Mouse (Mus musculus): ENCODE measurements at regions not wholly inside any gene's neighbourhood (a gene's known extent, or its start where the extent isn't known, plus 50 kb on each side); places are given as distances from the start of the nearest gene placed in this dataset.

DNA sequence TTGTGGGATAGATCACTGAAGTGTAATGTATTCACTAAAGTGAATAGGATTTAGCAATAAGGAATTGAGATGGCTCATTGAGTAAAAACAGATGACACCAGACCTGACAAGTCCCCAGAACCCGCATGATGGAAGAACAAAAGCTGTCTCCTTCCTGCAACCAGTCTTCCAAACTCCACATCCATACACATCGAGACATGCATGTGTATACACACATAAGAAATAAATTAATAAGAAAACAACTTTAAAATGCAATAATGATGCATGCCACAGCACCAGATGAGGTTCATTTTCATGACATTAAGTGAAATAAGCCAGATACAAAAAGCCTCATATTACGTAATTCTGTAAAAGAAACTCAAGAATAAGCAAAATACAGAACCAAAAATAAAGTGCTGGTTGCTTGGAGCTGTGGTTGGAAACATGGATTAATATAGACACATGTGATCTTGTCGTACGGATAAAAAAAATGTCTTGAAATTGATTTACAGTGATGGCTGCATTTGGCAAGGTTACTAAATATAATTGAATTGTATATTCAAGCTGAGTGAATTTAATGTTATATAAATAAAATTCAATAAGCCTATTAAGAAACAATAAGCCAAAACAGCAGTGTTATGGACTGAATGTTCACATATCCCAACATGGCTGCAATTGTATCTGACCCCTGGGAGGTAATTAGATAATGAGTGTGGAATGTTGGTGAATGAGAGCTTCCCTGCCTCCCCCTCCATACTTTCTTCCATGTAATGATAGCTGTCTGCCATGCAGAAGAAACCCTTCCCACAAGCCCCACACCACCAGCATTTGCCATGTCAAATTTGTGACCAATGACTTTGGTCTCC is 1488.9 kb upstream of the Lrrc6 start:
- H3K4me2 ChIP-seq (ENCODE audit: low read depth): no peak overlapping the region
- H3K36me3 ChIP-seq (ENCODE audit: control insufficient read depth, insufficient read depth): no peaks in the 10 kb centered on the region
- peaks cover 7% of the 10 kb centered on the region for H3K27me3 ChIP-seq (ENCODE audit: control insufficient read depth, insufficient read depth, insufficient read length)
- H3ac ChIP-seq (ENCODE audit: control insufficient read depth, insufficient read length): no peak overlapping the region
- H3K4me3 ChIP-seq: no peak overlapping the region
- no peaks in the 10 kb centered on the region for H3K79me2 ChIP-seq (ENCODE audit: control insufficient read depth, insufficient read depth)
- no peak for TF ChIP-seq TCF3 (IDR thresholded peaks at IDR 0.05; ENCODE audit: insufficient read length, low read depth)

DNA sequence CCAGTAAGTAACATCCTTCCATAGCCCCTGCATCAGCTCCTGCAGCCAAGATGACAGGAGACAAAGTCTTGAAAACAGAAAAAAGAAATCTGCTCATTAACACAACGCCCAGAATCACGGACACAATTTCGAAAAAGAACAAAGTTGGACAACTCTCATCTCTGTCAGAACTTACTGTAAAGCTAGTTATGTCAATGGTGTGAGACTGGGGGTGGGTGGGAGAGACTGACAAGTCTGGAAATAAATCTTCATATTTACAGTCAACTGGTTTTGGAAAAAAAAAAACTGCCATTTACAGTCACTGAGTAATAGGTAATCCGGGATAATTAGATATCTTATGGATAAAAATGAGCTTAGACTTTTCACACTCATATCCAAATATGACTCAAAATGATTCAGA is 1487.2 kb upstream of the Lrrc6 start:
- Histone ChIP-seq H3K36me3 (ENCODE audit: control insufficient read depth, insufficient read depth) (no peaks in the 10 kb centered on the region), H3K27me3 (ENCODE audit: control insufficient read depth, insufficient read depth, insufficient read length) (peaks cover 7% of the 10 kb centered on the region), H3K4me3 (no peak overlapping the region), H3K79me2 (ENCODE audit: control insufficient read depth, insufficient read depth) (no peaks in the 10 kb centered on the region), H3K4me2 (ENCODE audit: low read depth) (no peak overlapping the region), H3ac (ENCODE audit: control insufficient read depth, insufficient read length) (no peak overlapping the region)
- TF ChIP-seq POLR2AphosphoS2 (IDR thresholded peaks at IDR 0.05; ENCODE audit: insufficient read length, low read depth) (no peak), TCF12 (IDR thresholded peaks at IDR 0.05; ENCODE audit: insufficient read depth, poor library complexity, severe bottlenecking) (no peak), MYOD1 (IDR thresholded peaks at IDR 0.05; ENCODE audit: control insufficient read depth in 1 of 3, insufficient read length in 2 of 3, low read depth in 2 of 3) (no peak), TCF3 (IDR thresholded peaks at IDR 0.05; ENCODE audit: insufficient read length, low read depth) (no peak), E2F4 (IDR thresholded peaks at IDR 0.05; ENCODE audit: insufficient read depth) (no peak)

DNA sequence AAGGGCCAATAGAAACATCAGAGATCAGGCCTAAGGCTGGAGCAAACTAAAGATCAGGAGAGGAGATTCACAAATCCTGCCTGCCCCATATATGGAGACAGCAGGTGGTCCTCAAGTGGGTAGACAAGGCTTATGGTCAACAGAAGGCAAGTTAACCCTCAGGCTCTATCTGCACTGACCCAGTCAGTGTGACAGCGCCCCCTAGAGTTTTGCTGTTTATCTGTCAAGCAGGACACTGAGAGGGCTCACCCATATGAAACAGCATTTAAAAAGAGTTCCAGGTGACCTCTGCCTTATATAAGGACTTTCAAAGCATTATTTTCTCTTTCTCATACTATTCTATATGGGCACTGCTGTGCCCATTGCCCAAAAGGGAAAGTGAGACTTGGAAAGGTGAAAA is 1482.5 kb upstream of the Lrrc6 start:
- Histone ChIP-seq H3K4me3 (no peak overlapping the region), H3ac (ENCODE audit: control insufficient read depth, insufficient read length) (no peak overlapping the region), H3K79me2 (ENCODE audit: control insufficient read depth, insufficient read depth) (no peaks in the 10 kb centered on the region), H3K4me2 (ENCODE audit: low read depth) (no peak overlapping the region), H3K36me3 (ENCODE audit: control insufficient read depth, insufficient read depth) (no peaks in the 10 kb centered on the region), H3K27me3 (ENCODE audit: control insufficient read depth, insufficient read depth, insufficient read length) (peaks cover 7% of the 10 kb centered on the region)
- TF ChIP-seq E2F4 (IDR thresholded peaks at IDR 0.05; ENCODE audit: insufficient read depth): no peak
- no peak for TF ChIP-seq POLR2A (IDR thresholded peaks at IDR 0.05; ENCODE audit: insufficient read length, low read depth)
- TF ChIP-seq CEBPB (IDR thresholded peaks at IDR 0.05; ENCODE audit: insufficient read depth, poor library complexity, severe bottlenecking): no peak
- TF ChIP-seq MYOD1 (IDR thresholded peaks at IDR 0.05; ENCODE audit: control insufficient read depth in 1 of 3, insufficient read length in 2 of 3, low read depth in 2 of 3): no peak
- no peak for TF ChIP-seq TCF12 (IDR thresholded peaks at IDR 0.05; ENCODE audit: insufficient read depth, poor library complexity, severe bottlenecking)

DNA sequence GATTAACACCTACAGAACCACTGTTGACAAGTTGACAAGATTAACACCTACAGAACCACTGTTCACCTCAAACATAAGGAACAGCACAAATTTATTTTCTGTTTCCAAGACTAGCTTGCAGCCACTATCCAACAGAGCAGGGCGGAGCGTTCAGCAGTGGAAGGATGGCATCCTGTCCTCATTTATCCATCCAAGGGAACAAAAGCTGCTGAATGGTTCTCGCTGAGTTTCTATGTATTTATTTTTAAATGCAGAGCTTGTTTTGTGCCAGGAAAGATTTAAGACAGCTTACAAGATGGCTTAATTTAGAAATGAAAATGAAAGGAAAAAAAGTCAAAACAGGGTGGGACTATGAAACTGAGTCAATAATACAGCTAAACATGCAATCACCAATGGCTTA is 1481.2 kb upstream of the Lrrc6 start:
- TF ChIP-seq MAX (IDR thresholded peaks at IDR 0.05; ENCODE audit: low read depth) (no peak), POLR2AphosphoS2 (IDR thresholded peaks at IDR 0.05; ENCODE audit: insufficient read length, low read depth) (no peak), REST (IDR thresholded peaks at IDR 0.05; ENCODE audit: insufficient read depth, insufficient read length) (no peak), MYOD1 (IDR thresholded peaks at IDR 0.05; ENCODE audit: control insufficient read depth in 1 of 3, insufficient read length in 2 of 3, low read depth in 2 of 3) (no peak), TCF3 (IDR thresholded peaks at IDR 0.05; ENCODE audit: insufficient read length, low read depth) (no peak), SRF (IDR thresholded peaks at IDR 0.05; ENCODE audit: control insufficient read depth, insufficient read length, low read depth) (no peak)
- no peaks in the 10 kb centered on the region for H3K27me3 ChIP-seq (ENCODE audit: control insufficient read depth, insufficient read depth, insufficient read length)

GRCm38 (mm10) chr15:67979451-67979850 is 1478.7 kb upstream of the Lrrc6 start:
- no peak overlapping the region for H3K4me3 ChIP-seq
- no peaks in the 10 kb centered on the region for H3K36me3 ChIP-seq (ENCODE audit: control insufficient read depth, insufficient read depth)
- H3K4me2 ChIP-seq (ENCODE audit: low read depth): no peak overlapping the region
- no peak overlapping the region for H3ac ChIP-seq (ENCODE audit: control insufficient read depth, insufficient read length)
- H3K27me3 ChIP-seq (ENCODE audit: control insufficient read depth, insufficient read depth, insufficient read length): no peaks in the 10 kb centered on the region
- TF ChIP-seq CEBPB (IDR thresholded peaks at IDR 0.05; ENCODE audit: insufficient read depth, poor library complexity, severe bottlenecking): no peak
- no peak for TF ChIP-seq REST (IDR thresholded peaks at IDR 0.05; ENCODE audit: insufficient read depth, insufficient read length)
- TF ChIP-seq MYOD1 (IDR thresholded peaks at IDR 0.05; ENCODE audit: control insufficient read depth in 1 of 3, insufficient read length in 2 of 3, low read depth in 2 of 3): no peak
- TF ChIP-seq TCF12 (IDR thresholded peaks at IDR 0.05; ENCODE audit: insufficient read depth, poor library complexity, severe bottlenecking): no peak
- no peaks in the 10 kb centered on the region for H3K79me2 ChIP-seq (ENCODE audit: control insufficient read depth, insufficient read depth)

More for the DNA sequence above, 1481.2 kb upstream of the Lrrc6 start:
- Histone ChIP-seq H3K4me3 (no peak overlapping the region), H3ac (ENCODE audit: control insufficient read depth, insufficient read length) (no peak overlapping the region), H3K79me2 (ENCODE audit: control insufficient read depth, insufficient read depth) (no peaks in the 10 kb centered on the region), H3K36me3 (ENCODE audit: control insufficient read depth, insufficient read depth) (no peaks in the 10 kb centered on the region), H3K4me2 (ENCODE audit: low read depth) (no peak overlapping the region)

- Histone ChIP-seq H3ac (ENCODE audit: control insufficient read depth, insufficient read length) (no peak overlapping the region), H3K4me2 (ENCODE audit: low read depth) (no peak overlapping the region), H3K27me3 (ENCODE audit: control insufficient read depth, insufficient read depth, insufficient read length) (no peaks in the 10 kb centered on the region), H3K36me3 (ENCODE audit: control insufficient read depth, insufficient read depth) (no peaks in the 10 kb centered on the region), H3K79me2 (ENCODE audit: control insufficient read depth, insufficient read depth) (no peaks in the 10 kb centered on the region), H3K4me3 (no peak overlapping the region)
- TF ChIP-seq MAX (IDR thresholded peaks at IDR 0.05; ENCODE audit: low read depth) (no peak), TCF3 (IDR thresholded peaks at IDR 0.05; ENCODE audit: insufficient read length, low read depth) (no peak), CEBPB (IDR thresholded peaks at IDR 0.05; ENCODE audit: insufficient read depth, poor library complexity, severe bottlenecking) (no peak), USF1 (IDR thresholded peaks at IDR 0.05; ENCODE audit: low read depth) (no peak), E2F4 (IDR thresholded peaks at IDR 0.05; ENCODE audit: insufficient read depth) (no peak), MYOG (IDR thresholded peaks at IDR 0.05; ENCODE audit: control insufficient read depth in 1 of 3, insufficient read depth in 1 of 3, insufficient read length in 2 of 3, low read depth in 2 of 3) (no peak), TCF12 (IDR thresholded peaks at IDR 0.05; ENCODE audit: insufficient read depth, poor library complexity, severe bottlenecking) (no peak), POLR2A (IDR thresholded peaks at IDR 0.05; ENCODE audit: insufficient read length, low read depth) (no peak), REST (IDR thresholded peaks at IDR 0.05; ENCODE audit: insufficient read depth, insufficient read length) (no peak), SRF (IDR thresholded peaks at IDR 0.05; ENCODE audit: control insufficient read depth, insufficient read length, low read depth) (no peak), MYOD1 (IDR thresholded peaks at IDR 0.05; ENCODE audit: control insufficient read depth in 1 of 3, insufficient read length in 2 of 3, low read depth in 2 of 3) (no peak), POLR2AphosphoS2 (IDR thresholded peaks at IDR 0.05; ENCODE audit: insufficient read length, low read depth) (no peak)
These were observed 1476.5 kb upstream of the Lrrc6 start for GRCm38 (mm10) chr15:67977210-67977609.

Measured in myocyte (in vitro differentiated cells).